Mouse (Mus musculus) heart, adult 2 months (tissue): ENCODE results near the gene Nudt3. TPM values are rescaled to one million over a fixed set of nuclear protein-coding genes. Genes with fewer than 3 reads are reported as not detected.
"Not testable (repeated sequence)": the region's sequence is repeated elsewhere in the genome, so short reads cannot be mapped to it uniquely, and the experiment has no call there.

Source experiments
- DNase-seq, 2 experiments: peaks; one replicate each; pipeline ENCODE4 v3.0.0; 2021
- H3K27ac ChIP-seq: fragments of 200-600 bp; 2 replicates; pipeline ENCODE4 v1.8.1; 2022
- H3K27me3 ChIP-seq: fragments of 200-500 bp; 2 replicates; pipeline ENCODE4 v1.6.1; 2012; ENCODE audit warnings: mild to moderate bottlenecking, low read length, inconsistent platforms, mixed read lengths; ENCODE audit not compliant: control insufficient read depth, insufficient read depth
- H3K36me3 ChIP-seq: fragments of 200-500 bp; 2 replicates; pipeline ENCODE4 v1.6.1; 2012; ENCODE audit warnings: low read length, inconsistent platforms; ENCODE audit not compliant: control insufficient read depth, insufficient read depth
- H3K4me1 ChIP-seq: fragments of 200-500 bp; 2 replicates; pipeline ENCODE4 v1.6.1; 2011; ENCODE audit warnings: low read length; ENCODE audit not compliant: control insufficient read depth, insufficient read depth
- H3K4me3 ChIP-seq: fragments of 200-600 bp; 2 replicates; pipeline ENCODE4 v1.8.1; 2022
- H3K79me2 ChIP-seq: fragments of 200-500 bp; replicated peaks from 2 replicates; pipeline ENCODE4 v1.6.1; 2012; ENCODE audit warnings: mild to moderate bottlenecking, inconsistent platforms, low read length, moderate library complexity, mixed read lengths; ENCODE audit not compliant: control insufficient read depth, insufficient read depth
- H3K9ac ChIP-seq: fragments of 200-500 bp; 2 replicates; pipeline ENCODE4 v1.6.1; 2012; ENCODE audit warnings: low read depth, mild to moderate bottlenecking, control low read depth, inconsistent platforms, low read length, mixed read lengths
- CTCF ChIP-seq: fragments of 200-600 bp; IDR thresholded peaks from 2 replicates; pipeline ENCODE4 v1.8.1; 2022; ENCODE audit warnings: antibody characterized with exemption, mild to moderate bottlenecking, moderate library complexity
- EP300 ChIP-seq: fragments of 200-500 bp; IDR thresholded peaks from 2 replicates; pipeline ENCODE4 v1.6.1; 2011; ENCODE audit warnings: low read depth, low read length, control low read depth; ENCODE audit not compliant: insufficient read depth
- POLR2A ChIP-seq: fragments of 200-500 bp; IDR thresholded peaks from 2 replicates; pipeline ENCODE4 v1.6.1; 2011; ENCODE audit warnings: mild to moderate bottlenecking, low read depth, low read length, control low read depth; ENCODE audit not compliant: insufficient read depth
- WGBS: fragments of 180-500 bp; shearing (Covaris S2); methylation state at CpG from one replicate; pipeline ENCODE4 v1.1.7; 2018; 5-methylcytosine and 5-hydroxymethylcytosine counted together
- intact Hi-C: fragments of 180-260 bp; cut with DNase I; formaldehyde crosslinking; loops from one replicate; pipeline ENCODE4 v1.15.1; 2025
- polyA plus RNA-seq: library from polyadenylated mRNA; depleted of rRNA; stranded (reverse); fragments of >200 nt; gene quantifications from 2 replicates; pipeline ENCODE4 v1.2.3, GENCODE M21; 2012
- total RNA-seq, 2 experiments: library from RNA; stranded (reverse); gene quantifications; 2 replicates each; pipeline ENCODE4 v1.2.3; 2021

The Nudt3 gene
- total and polyA plus RNA-seq, 3 experiments: 143 to 346 (median 330) TPM

GRCm38 (mm10) chr17:27638921-27639332 lies 15.6 kb upstream of the Nudt3 start:
- Histone ChIP-seq H3K4me3 (no peak overlapping the region), H3K27ac (no peak overlapping the region), H3K27me3 (no peaks in the 10 kb centered on the region), H3K9ac (no peak overlapping the region), H3K36me3 (no peaks in the 10 kb centered on the region), H3K79me2 (no peaks in the 10 kb centered on the region), H3K4me1 (peaks cover 3% of the 10 kb centered on the region)
- intact Hi-C loops: loop anchor here (10.0 kb wide), 1 partner anchor 424 kb away; no protein-coding TSS in a partner anchor
- TF ChIP-seq CTCF (peak; percentile 70), POLR2A (no peak), EP300 (no peak)
- no peak for DNase-seq
- WGBS: 78% methylated on average over 20 of the region's 20 CpGs

DNA sequence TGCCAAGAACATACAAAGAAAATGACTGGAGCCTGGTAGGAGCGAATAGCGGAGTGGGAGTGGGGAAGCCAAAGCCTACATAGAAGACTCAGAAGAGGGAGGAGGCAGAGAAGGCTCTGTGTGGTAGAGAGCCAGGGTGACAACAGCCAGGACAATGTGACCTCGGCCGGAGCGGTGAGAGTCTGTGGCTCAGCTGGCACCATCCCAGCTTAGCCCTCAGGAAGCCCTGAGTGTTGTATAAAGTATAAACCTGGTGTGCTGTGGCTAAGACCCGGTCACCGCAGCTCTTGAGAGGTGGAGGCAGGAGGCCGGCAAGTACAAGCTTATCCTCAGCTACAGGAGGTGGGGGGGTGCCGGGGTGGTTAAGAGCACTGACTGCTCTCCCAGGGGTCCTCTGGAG lies 14.0 kb upstream of the Nudt3 start:
- no peak for DNase-seq
- Histone ChIP-seq H3K36me3 (peaks cover 2% of the 10 kb centered on the region; the same call in 1 of the 2 replicates), H3K9ac (no peak overlapping the region), H3K27ac (no peak overlapping the region), H3K79me2 (no peaks in the 10 kb centered on the region), H3K27me3 (no peaks in the 10 kb centered on the region), H3K4me3 (no peak overlapping the region), H3K4me1 (peaks cover 4% of the 10 kb centered on the region)
- TF ChIP-seq POLR2A (no peak), EP300 (no peak), CTCF (no peak)
- WGBS: 47% methylated on average over 9 of the region's 9 CpGs
- intact Hi-C loops: loop anchor here (10.0 kb wide), 1 partner anchor 423 kb away; no protein-coding TSS in a partner anchor

- Histone ChIP-seq H3K27ac (peak within 1 kb of the TSS; percentile 68), H3K9ac (no peak within 1 kb of the TSS), H3K4me1 (peaks cover 4% of the 10 kb centered on the region), H3K79me2 (no peaks in the 10 kb centered on the region), H3K27me3 (no peaks in the 10 kb centered on the region), H3K36me3 (peaks cover 2% of the 10 kb centered on the region; the same call in 1 of the 2 replicates), H3K4me3 (peak within 1 kb of the TSS; percentile 67)
- WGBS: 65% methylated on average over 18 of the region's 18 CpGs
- intact Hi-C loops: loop anchor here (10.0 kb wide), 1 partner anchor 422 kb away; no protein-coding TSS in a partner anchor
- DNase-seq: no peak
- TF ChIP-seq CTCF: no peak
- no peak for TF ChIP-seq EP300
- TF ChIP-seq POLR2A: no peak
Observed at GRCm38 (mm10) chr17:27636132-27637020, 13.1 kb upstream of the Nudt3 start, which contains the start of gene Rps10. Gene Rps10 (minus strand): TSS chr17:27636669.

DNA sequence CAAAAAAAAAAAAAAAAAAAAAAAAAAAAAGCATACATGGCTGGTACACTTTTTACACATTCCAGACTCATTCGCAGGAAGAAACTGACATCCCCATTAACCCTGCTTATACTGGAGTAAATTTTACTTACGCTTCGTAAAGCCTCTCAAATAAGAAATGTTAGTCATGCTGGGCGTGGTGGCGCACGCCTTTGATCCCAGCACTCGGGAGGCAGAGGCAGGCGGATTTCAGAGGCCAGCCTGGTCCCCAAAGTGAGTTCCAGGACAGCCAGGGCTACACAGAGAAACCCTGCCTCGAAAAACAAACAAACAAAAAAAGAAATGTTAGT lies 12.2 kb upstream of the Nudt3 start:
- 34% methylated on average over 9 of the region's 9 CpGs for WGBS
- Histone ChIP-seq H3K27ac (peak overlapping the region; percentile 68), H3K4me3 (peak overlapping the region; percentile 67)
- not testable (repeated sequence) for H3K4me1 ChIP-seq, H3K27me3 ChIP-seq, H3K36me3 ChIP-seq, H3K9ac ChIP-seq, DNase-seq, H3K79me2 ChIP-seq
- intact Hi-C loops: loop anchor here (10.0 kb wide), 1 partner anchor 421 kb away; no protein-coding TSS in a partner anchor

- H3K36me3 ChIP-seq: peaks cover 2% of the 10 kb centered on the region; the same call in 1 of the 2 replicates
- no peaks in the 10 kb centered on the region for H3K79me2 ChIP-seq
- peak within 1 kb of the TSS; percentile 67 for H3K4me3 ChIP-seq
- under 1% methylated on average over 72 of the region's 72 CpGs for WGBS
- H3K4me1 ChIP-seq: peaks cover 4% of the 10 kb centered on the region
- DNase-seq: peak; percentile 92 to 94
- peak within 1 kb of the TSS; percentile 76 for H3K9ac ChIP-seq
- intact Hi-C loops: loop anchor here (10.0 kb wide), 1 partner anchor 420 kb away; no protein-coding TSS in a partner anchor
- no peaks in the 10 kb centered on the region for H3K27me3 ChIP-seq
- H3K27ac ChIP-seq: peak within 1 kb of the TSS; percentile 68
- TF ChIP-seq EP300 (0 out of 2 replicates have a peak, but pooled peaks have one; percentile 15), CTCF (no peak), POLR2A (peak; percentile 89)
Observed at GRCm38 (mm10) chr17:27634871-27635574, 11.7 kb upstream of the Nudt3 start, which contains the start of gene RPS10-NUDT3. Gene RPS10-NUDT3 (minus strand): TSS chr17:27635222.
